Mouse (Mus musculus) embryo, embryonic 10.5 days (tissue): ENCODE data around the gene Trio.

Source experiments
- DNase-seq: peaks from one replicate; pipeline ENCODE4 v3.0.0-alpha.2; 2015; ENCODE audit warnings: low spot score

Trio gene

GRCm38 (mm10) chr15:27876327-27876726 is 149.3 kb downstream of the Trio start:
- DNase-seq = no peak

GRCm38 (mm10) chr15:27875753-27876152 is 149.9 kb downstream of the Trio start:
- no peak for DNase-seq

GRCm38 (mm10) chr15:27873747-27874320 is 151.8 kb downstream of the Trio start:
- DNase-seq = no peak

GRCm38 (mm10) chr15:27872286-27872685 is 153.4 kb downstream of the Trio start:
- no peak for DNase-seq

GRCm38 (mm10) chr15:27871708-27872107 is 153.9 kb downstream of the Trio start:
- DNase-seq = no peak

- DNase-seq = no peak
Observed at GRCm38 (mm10) chr15:27871260-27871659, 154.4 kb downstream of the Trio start.

GRCm38 (mm10) chr15:27869001-27869400 is 156.6 kb downstream of the Trio start:
- DNase-seq = no peak

- no peak for DNase-seq
Observed at GRCm38 (mm10) chr15:27867831-27868230, 157.8 kb downstream of the Trio start.

- no peak for DNase-seq
Observed at GRCm38 (mm10) chr15:27866471-27866870, 159.2 kb downstream of the Trio start.

- DNase-seq = no peak
Observed at GRCm38 (mm10) chr15:27866053-27866452, 159.6 kb downstream of the Trio start.

GRCm38 (mm10) chr15:27864397-27864796 is 161.3 kb downstream of the Trio start:
- no peak for DNase-seq

- no peak for DNase-seq
Observed at GRCm38 (mm10) chr15:27862949-27863348, 162.7 kb downstream of the Trio start.

GRCm38 (mm10) chr15:27860439-27860838 is 165.2 kb downstream of the Trio start:
- DNase-seq = no peak

- no peak for DNase-seq
Observed at GRCm38 (mm10) chr15:27859590-27859989, 166.1 kb downstream of the Trio start.

GRCm38 (mm10) chr15:27859115-27859514 is 166.5 kb downstream of the Trio start:
- no peak for DNase-seq

- DNase-seq = no peak
Observed at GRCm38 (mm10) chr15:27858179-27858819, 167.3 kb downstream of the Trio start.

GRCm38 (mm10) chr15:27857242-27857641 is 168.4 kb downstream of the Trio start:
- DNase-seq = no peak

- no peak for DNase-seq
Observed at GRCm38 (mm10) chr15:27856050-27856787, 169.4 kb downstream of the Trio start.

GRCm38 (mm10) chr15:27851312-27851711 is 174.3 kb downstream of the Trio start:
- DNase-seq = peak; percentile 42

- peak; percentile 54 for DNase-seq
Observed at GRCm38 (mm10) chr15:27850904-27851303, 174.7 kb downstream of the Trio start.

- no peak for DNase-seq
Observed at GRCm38 (mm10) chr15:27849910-27850309, 175.7 kb downstream of the Trio start.

GRCm38 (mm10) chr15:27841696-27842095 is 184.0 kb downstream of the Trio start:
- no peak for DNase-seq

- DNase-seq = no peak
Observed at GRCm38 (mm10) chr15:27840579-27840978, 185.1 kb downstream of the Trio start.
